Mouse (Mus musculus) left cerebral cortex, adult 11 months (tissue): ENCODE measurements around the gene Smbd1.

Experiments
- DNase-seq: peaks from one replicate; pipeline ENCODE4 v3.0.0; 2022; ENCODE audit warnings: low spot score

The Smbd1 gene

DNA sequence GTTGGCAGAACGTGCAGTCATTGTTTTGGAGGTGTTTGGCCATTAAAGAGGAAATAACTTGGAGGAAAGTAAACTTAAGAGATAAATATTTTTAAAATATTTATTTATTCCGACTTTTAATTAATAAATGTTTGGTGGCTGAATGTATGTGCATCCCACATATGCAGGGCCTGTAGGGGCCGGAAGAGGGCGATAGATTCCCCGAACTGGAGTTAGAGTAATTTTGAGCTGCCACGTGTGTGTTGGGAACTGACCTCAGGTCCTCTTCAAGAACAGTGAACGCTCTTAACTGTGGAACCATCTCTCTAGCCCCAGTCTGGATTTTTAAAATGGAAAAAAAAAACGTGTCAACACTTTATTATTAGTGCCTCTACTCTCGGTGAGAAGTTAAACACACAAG lies 3.1 kb upstream of the Smbd1 start:
- DNase-seq, result no peak

DNA sequence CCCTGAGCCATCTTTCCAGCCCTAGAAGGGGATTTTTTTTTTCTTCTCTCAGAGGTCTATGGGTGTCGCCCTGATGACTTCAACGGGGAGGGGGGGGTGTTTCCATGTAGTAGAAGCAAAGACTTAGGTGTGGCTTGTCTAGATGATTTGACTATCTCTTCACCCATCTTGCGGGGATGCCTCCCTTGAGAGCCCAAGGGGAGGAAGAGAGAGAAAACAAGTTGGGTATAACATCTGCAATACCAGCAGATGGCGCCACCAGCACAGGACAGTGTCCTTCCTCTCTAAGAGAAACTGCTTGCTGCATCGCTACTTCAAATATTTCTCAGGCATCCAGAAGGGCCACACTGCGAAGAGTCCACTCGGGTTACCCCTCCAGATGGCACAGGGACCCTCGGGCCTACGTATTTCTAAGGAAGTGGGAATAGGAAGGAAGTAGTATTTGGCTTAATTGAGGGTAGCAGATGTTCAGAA lies 2.6 kb upstream of the Smbd1 start:
- peak; percentile 62 for DNase-seq

DNA sequence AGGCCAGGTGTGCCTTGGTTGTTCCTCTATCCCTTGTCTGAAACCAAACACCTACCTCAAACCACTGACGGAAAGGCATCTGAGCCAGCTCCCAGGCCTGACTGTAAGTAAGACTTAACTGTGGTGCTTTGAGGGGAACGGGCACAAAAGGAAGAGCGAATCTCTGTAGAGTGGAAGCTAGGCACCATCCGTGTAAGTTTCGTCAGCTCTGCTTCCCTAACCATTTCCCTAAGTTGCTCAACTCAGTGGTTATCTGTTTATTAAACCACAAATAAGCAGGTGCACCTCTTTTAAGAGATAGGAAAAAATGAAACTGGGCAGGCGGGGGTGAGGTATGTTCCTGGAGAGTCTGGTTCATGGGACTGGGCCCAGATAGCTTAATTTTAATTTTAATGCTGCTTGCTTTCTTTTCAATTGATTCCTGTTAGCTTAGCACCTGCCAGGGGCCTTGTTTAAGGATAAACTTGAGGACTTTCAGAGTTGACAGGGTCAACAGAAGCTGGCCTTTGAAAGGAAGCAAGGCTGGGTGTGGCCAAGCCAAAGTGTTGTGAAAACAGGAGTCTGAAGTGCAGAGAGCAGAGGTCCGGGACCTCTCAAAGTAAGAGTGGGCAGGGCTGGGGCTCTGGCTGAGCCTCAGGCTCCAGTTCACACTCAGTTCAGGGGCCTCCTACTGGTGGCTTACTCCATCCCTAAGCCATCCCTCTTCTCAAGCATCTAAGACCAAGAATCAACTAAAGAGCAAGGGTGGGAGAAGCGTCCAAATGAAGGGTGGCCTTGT lies 2.7 kb downstream of the Smbd1 start:
- DNase-seq, result no peak

DNA sequence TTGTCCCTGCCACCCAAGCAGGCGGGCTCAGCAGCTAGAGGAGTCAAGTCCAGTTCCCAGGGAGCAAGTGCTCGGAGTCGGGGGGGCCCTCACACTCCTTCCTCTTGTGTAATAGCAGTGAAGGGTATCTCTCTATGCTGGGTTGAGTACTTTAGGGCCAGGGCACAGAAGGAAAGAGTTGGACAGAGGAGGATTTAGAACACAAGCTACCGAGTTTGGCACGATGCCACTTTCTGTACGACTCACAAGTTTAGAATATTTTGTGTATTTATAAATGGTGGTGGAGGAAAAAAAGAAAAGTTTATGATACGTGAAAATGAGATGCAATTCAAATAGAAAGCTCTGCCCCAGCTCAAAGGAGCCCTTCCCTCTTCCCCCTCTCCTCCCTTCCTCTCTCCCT lies 5.1 kb downstream of the Smbd1 start:
- DNase-seq, result no peak

DNA sequence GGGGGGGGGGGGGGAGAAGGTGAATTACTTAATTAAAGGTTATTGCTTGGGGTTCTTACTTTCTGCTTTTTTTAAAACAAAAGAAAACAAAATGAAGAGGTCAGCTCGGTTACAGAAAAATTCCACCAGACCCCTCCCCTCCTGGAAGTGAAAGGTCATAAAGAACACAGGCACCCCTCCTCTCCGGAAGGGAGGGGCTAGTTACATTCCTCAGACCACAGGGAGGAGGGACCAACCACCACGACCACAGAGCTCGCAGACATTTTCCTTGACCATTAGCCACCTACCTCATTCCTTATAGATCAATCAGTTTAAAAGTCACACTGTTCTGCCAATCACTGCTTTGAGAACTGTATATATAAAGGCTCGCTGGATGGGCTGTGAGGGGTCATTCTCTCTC lies 6.4 kb downstream of the Smbd1 start:
- DNase-seq, result no peak

DNA sequence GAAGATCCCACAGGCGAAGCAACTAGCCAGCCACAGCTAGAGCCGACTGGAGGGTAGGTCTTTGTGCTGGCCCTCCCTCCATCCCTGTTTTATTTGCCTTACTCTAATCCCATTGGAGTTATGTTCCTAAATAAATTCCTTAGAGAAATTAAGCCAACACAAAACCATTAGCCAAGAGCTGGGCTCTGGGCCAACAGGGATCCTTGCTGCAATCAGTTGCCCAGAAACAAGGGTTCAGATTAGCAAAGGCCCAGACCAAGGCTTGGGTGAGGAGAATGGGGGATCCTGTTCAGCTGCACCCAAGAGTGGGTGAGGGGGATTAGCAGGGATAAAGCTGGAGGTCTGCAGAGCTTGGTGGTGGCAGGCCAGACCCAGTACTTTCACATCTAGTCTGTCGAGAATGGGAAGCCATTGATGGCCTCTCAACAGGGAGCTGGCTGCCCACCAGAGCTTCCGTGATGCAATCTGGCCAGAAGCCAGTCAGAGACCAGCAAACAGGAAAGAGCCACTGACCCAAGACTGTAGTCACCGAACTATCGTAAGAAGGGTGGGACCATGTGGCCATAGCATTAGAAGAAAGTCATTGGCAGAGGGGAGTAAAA lies 6.9 kb downstream of the Smbd1 start:
- peak; percentile 26 for DNase-seq

DNA sequence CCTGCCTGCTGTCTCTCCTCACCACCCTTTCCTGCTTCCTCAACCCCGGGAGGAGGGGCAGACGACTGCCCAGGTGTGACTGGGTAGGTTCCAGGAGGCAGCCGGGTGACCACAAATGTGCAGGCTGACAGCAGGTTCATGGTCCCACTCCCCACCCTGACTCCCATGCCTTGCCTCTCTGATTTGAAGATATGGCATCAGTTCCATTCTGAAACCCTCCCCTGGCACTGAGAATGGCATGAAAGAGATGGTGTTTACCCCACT lies 12.9 kb downstream of the Smbd1 start, which contains the start of gene Muc20:
TSS of gene Muc20 (minus strand) at position 10 of the 264 bp plus-strand sequence.
- no peak for DNase-seq

DNA sequence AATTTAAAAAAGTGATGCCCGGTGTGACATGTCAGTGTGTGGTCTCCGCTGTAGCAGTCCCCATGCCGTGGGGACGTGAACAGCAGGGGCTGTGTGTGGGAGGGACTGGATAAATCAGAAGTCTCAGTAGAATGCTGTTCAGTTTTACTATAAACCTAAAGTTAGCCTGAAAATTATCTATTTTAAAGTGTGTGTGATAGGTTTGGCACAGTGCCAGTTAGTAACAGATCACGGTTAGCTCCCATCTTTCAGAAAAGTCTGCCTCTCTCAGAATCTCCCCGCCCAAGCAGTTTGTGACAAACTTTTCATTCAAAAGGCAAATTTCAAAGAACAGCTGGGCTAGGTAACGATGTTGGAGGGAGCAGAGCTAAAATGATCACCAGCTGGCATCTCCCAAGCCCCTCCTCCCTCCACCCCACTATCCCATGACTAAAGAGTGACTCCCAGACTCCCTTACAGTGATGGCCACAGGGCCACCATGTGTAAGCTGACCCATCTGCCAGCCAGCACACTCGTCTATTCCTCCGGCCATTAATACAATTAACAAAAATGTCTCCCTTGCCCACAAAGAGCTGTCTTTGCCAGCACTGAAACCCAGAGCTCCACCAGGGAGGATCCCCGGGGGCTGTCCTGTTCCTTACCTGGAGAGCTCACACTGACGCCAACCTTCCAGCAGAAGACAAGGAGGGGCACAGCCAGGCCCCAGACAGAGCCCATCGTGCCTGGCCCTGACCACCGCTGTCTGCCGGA lies 13.4 kb downstream of the Smbd1 start:
- DNase-seq, result no peak

DNA sequence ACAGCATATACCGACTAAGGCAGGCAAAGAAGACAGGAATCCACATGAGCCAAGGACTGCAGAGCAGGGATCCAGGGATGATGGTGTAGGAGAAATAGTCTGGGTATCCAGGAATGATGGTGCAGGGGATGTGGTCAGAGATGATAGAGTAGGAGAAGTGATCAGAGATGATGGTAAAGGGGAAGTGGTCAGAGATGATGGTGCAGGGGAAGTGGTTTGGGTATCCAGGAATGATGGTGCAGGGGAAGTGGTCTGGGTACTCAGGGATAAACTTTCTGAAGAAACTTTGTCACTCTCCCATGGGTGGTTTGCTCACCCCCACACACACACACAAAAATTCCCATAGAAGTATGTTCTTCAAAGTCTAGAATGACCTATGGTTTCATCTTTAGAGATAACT lies 15.1 kb downstream of the Smbd1 start:
- no peak for DNase-seq

DNA sequence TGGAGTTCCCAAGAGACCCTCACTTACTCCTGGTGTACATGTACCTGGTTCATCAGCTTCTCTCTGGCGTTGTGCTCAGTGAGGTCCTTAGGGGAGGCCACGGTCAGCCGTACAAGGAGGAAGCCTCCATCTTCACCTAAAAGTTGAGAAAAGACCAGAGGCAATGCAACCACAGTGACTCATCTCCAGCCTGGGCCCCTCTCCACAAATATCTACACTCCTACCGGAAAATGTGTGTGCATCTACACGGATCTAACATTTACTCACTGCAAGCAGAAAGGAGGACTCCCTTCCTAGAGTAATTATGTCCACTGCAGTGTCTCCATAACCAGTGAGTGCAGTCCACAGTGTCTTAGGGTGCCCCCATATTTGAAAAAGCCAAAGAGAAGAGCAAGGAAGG lies 20.2 kb downstream of the Smbd1 start:
- no peak for DNase-seq

DNA sequence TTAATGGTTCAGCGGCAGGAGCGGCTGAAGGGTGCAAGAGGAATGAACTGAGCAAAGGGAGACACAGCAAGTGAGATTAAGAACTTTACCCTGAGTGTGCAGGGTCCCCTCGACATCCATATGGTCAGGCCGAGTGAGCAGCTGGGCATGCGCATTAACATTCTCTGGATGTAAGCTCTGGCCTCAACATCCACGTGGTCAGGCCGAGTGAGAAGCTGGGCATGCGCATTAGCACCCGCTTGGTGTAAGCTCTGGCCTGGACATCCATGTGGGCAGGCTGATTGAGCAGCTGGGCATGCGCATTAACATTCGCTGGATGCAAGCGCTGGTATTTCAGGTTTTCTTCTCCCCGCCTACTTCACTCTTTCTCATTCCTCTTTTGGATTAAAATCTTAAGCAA lies 25.4 kb downstream of the Smbd1 start:
- DNase-seq, result no peak

DNA sequence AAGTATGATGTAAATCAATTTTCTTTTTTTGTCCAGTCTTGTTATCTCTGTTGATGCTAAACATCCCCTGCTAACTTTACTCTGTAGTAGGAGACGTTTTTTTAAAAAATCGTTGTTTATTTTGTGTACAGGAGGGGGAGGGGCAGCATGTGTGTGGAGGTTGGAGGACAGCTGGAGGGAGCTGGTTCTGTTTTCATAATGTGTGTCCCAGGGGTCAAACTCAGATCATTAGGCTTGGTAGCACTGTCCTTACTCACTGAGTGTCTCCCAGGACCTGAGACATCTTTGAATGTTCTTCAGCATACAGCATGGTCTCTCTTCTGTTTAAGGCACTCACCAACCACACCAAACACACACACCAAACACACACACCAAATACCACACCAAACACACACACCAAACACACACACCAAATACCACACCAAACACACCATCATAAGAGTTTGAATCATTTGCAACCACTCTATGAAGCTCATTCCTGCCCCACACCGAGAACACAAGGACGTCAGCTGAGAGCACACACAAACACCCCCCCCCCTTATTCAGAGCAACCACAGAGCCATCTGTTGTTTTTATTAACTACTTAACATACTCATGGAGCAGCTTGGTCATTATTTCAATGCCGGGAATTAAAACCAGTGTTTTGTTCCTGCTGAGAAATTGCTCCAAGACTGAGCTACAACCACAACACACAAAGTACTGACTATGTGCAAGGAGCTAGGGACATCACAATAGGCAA lies 26.8 kb downstream of the Smbd1 start:
- no peak for DNase-seq

DNA sequence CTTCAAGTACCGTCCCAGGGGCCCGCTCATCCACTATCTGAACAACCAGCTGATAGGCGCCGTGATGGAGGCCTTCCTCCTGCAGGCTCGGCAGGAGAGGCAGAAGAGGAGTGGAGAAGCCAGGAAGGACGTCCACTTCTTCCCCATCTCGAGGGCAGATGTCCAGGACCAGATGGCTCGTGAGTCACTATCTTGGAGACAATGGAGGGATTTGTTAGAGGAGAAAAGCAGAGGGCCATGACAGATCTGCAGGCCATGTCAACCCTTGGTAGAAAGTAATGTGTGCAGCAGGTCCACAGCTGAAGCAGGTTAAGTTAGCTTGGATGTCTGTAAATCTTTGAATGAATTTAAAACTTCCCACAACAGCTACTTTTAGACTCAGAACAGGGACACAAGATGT lies 31.3 kb downstream of the Smbd1 start:
- DNase-seq, result no peak

DNA sequence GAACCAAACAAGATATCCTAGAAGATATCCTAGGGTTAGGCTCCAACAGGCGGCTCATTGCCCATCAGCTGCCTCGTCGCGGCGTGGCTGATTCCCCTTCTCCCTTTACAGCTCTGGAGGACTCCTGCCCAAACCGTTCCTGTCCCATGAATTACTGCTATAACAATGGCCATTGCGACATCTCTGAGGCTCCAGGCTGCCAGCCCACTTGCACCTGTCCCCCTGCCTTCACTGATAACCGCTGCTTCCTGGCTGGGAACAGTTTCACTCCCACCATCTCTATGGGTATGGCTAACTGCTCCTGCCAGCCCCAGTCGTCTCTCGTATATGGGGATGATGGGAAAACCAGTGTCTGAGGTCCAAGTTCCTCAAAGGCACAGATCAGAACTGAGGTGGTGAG lies 33.6 kb downstream of the Smbd1 start:
- no peak for DNase-seq

DNA sequence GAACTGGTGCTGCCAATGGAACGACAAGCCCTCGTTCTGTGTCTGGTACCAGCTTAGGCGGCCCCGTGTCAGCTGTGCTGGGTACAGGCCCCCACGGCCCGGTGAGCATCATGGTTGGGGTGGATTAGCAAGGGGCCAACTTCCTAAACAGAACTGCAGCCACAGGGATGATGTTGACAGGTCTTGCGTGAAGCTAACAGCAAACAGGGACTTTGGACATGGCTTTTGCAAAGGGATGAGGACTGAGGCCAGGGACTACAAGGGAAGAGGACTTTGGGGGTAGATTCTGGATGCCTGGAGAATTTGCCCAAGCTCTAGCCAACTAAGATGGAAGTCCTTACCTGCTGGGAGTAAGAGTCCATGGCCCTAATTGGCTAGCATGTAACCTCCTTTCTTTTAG lies 43.4 kb downstream of the Smbd1 start:
- no peak for DNase-seq

DNA sequence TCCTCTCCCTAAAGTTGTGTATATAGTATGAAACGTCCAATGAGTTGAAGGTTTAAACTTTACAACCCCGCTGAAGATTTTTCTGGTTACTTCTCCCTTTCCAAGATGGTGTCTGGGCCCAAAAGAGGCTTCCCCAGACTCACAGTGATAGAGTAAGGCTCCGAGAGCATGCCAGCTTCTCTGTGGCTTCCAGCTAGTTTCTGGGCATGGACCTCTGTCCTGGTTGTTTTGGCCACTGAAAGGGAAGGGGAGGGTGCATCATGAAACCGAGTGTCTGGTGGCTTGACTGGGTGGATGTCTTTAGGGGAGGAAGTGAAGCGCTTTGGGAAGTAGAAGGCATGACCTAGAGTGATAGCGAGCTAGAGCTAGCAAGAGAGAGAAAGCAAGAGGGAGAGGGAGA lies 45.3 kb downstream of the Smbd1 start:
- no peak for DNase-seq

DNA sequence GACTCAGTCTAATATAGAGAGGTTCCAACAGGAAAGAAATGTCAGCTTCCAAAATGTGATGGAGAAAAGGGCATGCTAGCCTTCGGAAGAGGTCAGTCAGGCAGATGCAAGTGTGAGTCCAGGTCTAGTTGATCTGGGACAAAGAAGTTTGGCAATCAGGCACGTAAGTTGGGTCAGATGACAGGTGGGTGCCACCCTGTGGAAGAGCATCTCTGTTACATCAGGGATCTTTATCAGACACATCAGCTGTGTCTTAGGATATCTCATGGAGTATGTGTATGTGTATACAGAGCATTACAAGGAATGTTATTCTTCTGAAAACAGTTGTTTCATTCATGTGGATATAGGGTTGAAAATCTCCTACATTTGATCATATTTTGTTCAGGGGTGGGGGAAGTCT lies 45.7 kb downstream of the Smbd1 start:
- DNase-seq, result no peak
